Mouse (Mus musculus): Measurements from ENCODE around the gene Rpa2.

DNA sequence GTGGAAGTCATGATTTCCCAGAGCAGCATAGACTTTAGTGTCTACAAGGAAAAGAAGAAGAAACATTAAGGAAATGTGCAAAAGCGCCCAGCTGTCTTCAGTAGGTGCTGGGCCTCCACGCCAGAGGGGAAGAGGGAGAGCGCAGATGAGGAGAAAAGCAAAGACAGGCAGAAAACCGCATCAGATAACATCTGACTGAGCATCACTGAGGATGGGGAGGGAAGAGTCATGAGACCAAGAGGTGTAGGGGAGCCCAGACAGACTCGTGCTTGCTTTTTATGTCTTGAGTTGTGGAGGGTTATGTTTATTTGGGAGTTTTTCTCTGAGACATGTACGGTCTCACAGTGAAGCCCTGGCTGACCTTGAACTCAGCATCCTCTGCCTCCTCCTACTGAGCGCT lies 26.6 kb upstream of the Rpa2 start:
- no peak for TF ChIP-seq POLR2A (IDR thresholded peaks at IDR 0.05; ENCODE audit: control insufficient read depth, extremely low read depth, insufficient read depth, low read length, poor library complexity)
- no peak for TF ChIP-seq CTCF (IDR thresholded peaks at IDR 0.05; ENCODE audit: borderline replicate concordance, control insufficient read depth, extremely low read depth, insufficient read depth, low read length, poor library complexity)
